Mouse (Mus musculus) adrenal gland, adult 8-10 months (tissue): ENCODE results near the gene Fbxw5. TPM values are rescaled to one million over a fixed set of nuclear protein-coding genes. Genes with fewer than 3 reads are reported as not detected.
"Not testable (repeated sequence)": the region's sequence is repeated elsewhere in the genome, so short reads cannot be mapped to it uniquely, and the experiment has no call there.

Experiments used
- DNase-seq: peaks from one replicate; pipeline ENCODE4 v3.0.0; 2022
- total RNA-seq, 4 experiments: library from RNA; stranded (reverse); gene quantifications; 2 replicates each; pipeline ENCODE4 v1.2.4; 2022

The Fbxw5 gene
- total RNA-seq, 4 experiments from 2014 or later = 82.5 to 114 (median 107) TPM

GRCm38 (mm10) chr2:25509912-25510311 lies 9.4 kb downstream of the Fbxw5 start:
- DNase-seq = no peak

- no peak for DNase-seq
Measured at GRCm38 (mm10) chr2:25526510-25527302, 26.2 kb downstream of the Fbxw5 start.

GRCm38 (mm10) chr2:25533707-25534106 lies 33.2 kb downstream of the Fbxw5 start:
- no peak for DNase-seq

GRCm38 (mm10) chr2:25534178-25534865 lies 33.8 kb downstream of the Fbxw5 start:
- DNase-seq = peak; percentile 93

GRCm38 (mm10) chr2:25534866-25535182 lies 34.3 kb downstream of the Fbxw5 start:
- no peak for DNase-seq

- peak; percentile 82 for DNase-seq
Measured at GRCm38 (mm10) chr2:25536531-25536930, 36.0 kb downstream of the Fbxw5 start.

GRCm38 (mm10) chr2:25540541-25540948 lies 40.0 kb downstream of the Fbxw5 start:
- DNase-seq = peak; percentile 64

GRCm38 (mm10) chr2:25541644-25542367 lies 41.3 kb downstream of the Fbxw5 start:
- DNase-seq = no peak

- no peak for DNase-seq
Measured at GRCm38 (mm10) chr2:25545996-25546810, 45.7 kb downstream of the Fbxw5 start.

GRCm38 (mm10) chr2:25546811-25547491 lies 46.4 kb downstream of the Fbxw5 start, which contains the start of gene Traf2:
Traf2 (minus strand) TSS chr2:25546940.
- DNase-seq = peak; percentile 99

- no peak for DNase-seq
Measured at GRCm38 (mm10) chr2:25549021-25549991, 48.8 kb downstream of the Fbxw5 start.

- no peak for DNase-seq
Measured at GRCm38 (mm10) chr2:25551186-25551585, 50.6 kb downstream of the Fbxw5 start.

GRCm38 (mm10) chr2:25553171-25553786 lies 52.7 kb downstream of the Fbxw5 start:
- DNase-seq = not testable (repeated sequence)

Other genes with a start within 250 kb of the Fbxw5 start
- gene Tmem203, start 245.3 kb upstream of the Fbxw5 start, total RNA-seq = 10 to 100 TPM; 28.4 to 43.0 (median 31.5) TPM
- 10 to 100 TPM; 10.3 to 14.5 (median 11.1) TPM for gene Tprn, start 238.1 kb upstream of the Fbxw5 start, total RNA-seq
- 10 to 100 TPM; 44.4 to 48.7 (median 47.0) TPM for gene Ssna1, start 228.3 kb upstream of the Fbxw5 start, total RNA-seq
- gene Anapc2, start 228.3 kb upstream of the Fbxw5 start, total RNA-seq = 100 to 1,000 TPM in 3 of 4 experiments, 10 to 100 TPM in 1; 94.6 to 118 (median 102) TPM
- not detected for gene Tmem210, start 212.6 kb upstream of the Fbxw5 start, total RNA-seq
- not detected for gene Lrrc26, start 210.8 kb upstream of the Fbxw5 start, total RNA-seq
- 10 to 100 TPM; 13.0 to 21.3 (median 17.8) TPM for gene Grin1, start 181.6 kb upstream of the Fbxw5 start, total RNA-seq
- gene Man1b1, start 168.4 kb upstream of the Fbxw5 start, total RNA-seq = 10 to 100 TPM; 66.5 to 71.9 (median 67.6) TPM
- gene Dpp7, start 144.4 kb upstream of the Fbxw5 start, total RNA-seq = 10 to 100 TPM; 39.8 to 59.1 (median 45.7) TPM
- gene Uap1l1, start 135.1 kb upstream of the Fbxw5 start, total RNA-seq = 10 to 100 TPM; 29.5 to 48.3 (median 31.5) TPM
- under 1 TPM in 3 of 4 experiments, not detected in 1; 0.31 to 0.71 (median 0.61) TPM for gene Sapcd2, start 128.4 kb upstream of the Fbxw5 start, total RNA-seq
- 1 to 10 TPM; 3.1 to 9.7 (median 5.1) TPM for gene Entpd2, start 104.9 kb upstream of the Fbxw5 start, total RNA-seq
- gene Npdc1, start 101.4 kb upstream of the Fbxw5 start, total RNA-seq = 100 to 1,000 TPM; 148 to 171 (median 163) TPM
- under 1 TPM in 1 of 4 experiments, not detected in 3; 0.13 TPM for gene Fut7, start 77.5 kb upstream of the Fbxw5 start, total RNA-seq
- 10 to 100 TPM; 48.9 to 73.0 (median 57.5) TPM for gene Abca2, start 72.0 kb upstream of the Fbxw5 start, total RNA-seq
- not detected for gene Clic3, start 43.9 kb upstream of the Fbxw5 start, total RNA-seq
- 10 to 100 TPM; 32.4 to 68.2 (median 43.4) TPM for gene Paxx, start 39.7 kb upstream of the Fbxw5 start, total RNA-seq
- gene Ptgds, start 30.7 kb upstream of the Fbxw5 start, total RNA-seq = 10 to 100 TPM in 1 of 4 experiments, 1 to 10 TPM in 3; 3.2 to 10.5 (median 4.4) TPM
- gene Lcn12, start 6.8 kb upstream of the Fbxw5 start, total RNA-seq = not detected
- gene C8g, start 969 bp downstream of the Fbxw5 start, total RNA-seq = 1 to 10 TPM in 3 of 4 experiments, under 1 TPM in 1; 0.70 to 2.3 (median 1.6) TPM
- gene Traf2, start 46.2 kb downstream of the Fbxw5 start, total RNA-seq = 10 to 100 TPM; 22.6 to 35.3 (median 30.6) TPM
- 100 to 1,000 TPM; 149 to 331 (median 215) TPM for gene Edf1, start 57.1 kb downstream of the Fbxw5 start, total RNA-seq
- 10 to 100 TPM in 1 of 4 experiments, 1 to 10 TPM in 3; 1.4 to 11.0 (median 4.0) TPM for gene Mamdc4, start 74.1 kb downstream of the Fbxw5 start, total RNA-seq
- 10 to 100 TPM; 61.3 to 76.9 (median 66.1) TPM for gene Phpt1, start 74.5 kb downstream of the Fbxw5 start, total RNA-seq
- gene Ajm1, start 81.0 kb downstream of the Fbxw5 start, total RNA-seq = 1 to 10 TPM; 1.6 to 4.8 (median 3.8) TPM
- gene Rabl6, start 107.8 kb downstream of the Fbxw5 start, total RNA-seq = 100 to 1,000 TPM; 121 to 178 (median 137) TPM
- not detected for gene Ccdc183, start 116.9 kb downstream of the Fbxw5 start, total RNA-seq
- 10 to 100 TPM; 18.0 to 47.8 (median 27.3) TPM for gene Tmem141, start 121.3 kb downstream of the Fbxw5 start, total RNA-seq
- gene Fcna, start 127.3 kb downstream of the Fbxw5 start, total RNA-seq = 1 to 10 TPM; 4.7 to 7.0 (median 5.5) TPM
- not detected for gene Lcn8, start 152.4 kb downstream of the Fbxw5 start, total RNA-seq
- not detected for gene Lcn5, start 157.2 kb downstream of the Fbxw5 start, total RNA-seq
- not detected for gene Lcn6, start 176.0 kb downstream of the Fbxw5 start, total RNA-seq
- not detected for gene Lcn10, start 182.0 kb downstream of the Fbxw5 start, total RNA-seq
- 10 to 100 TPM in 1 of 4 experiments, 1 to 10 TPM in 1, not detected in 2; 3.1 to 30.1 TPM for gene Obp2a, start 199.3 kb downstream of the Fbxw5 start, total RNA-seq
- gene Bmyc, start 206.0 kb downstream of the Fbxw5 start, total RNA-seq = 10 to 100 TPM; 29.9 to 69.4 (median 39.2) TPM
- not detected for gene Obp2b, start 236.3 kb downstream of the Fbxw5 start, total RNA-seq